Mouse (Mus musculus): Measurements from ENCODE around the gene Dscam. TPM values are rescaled to one million over a fixed set of nuclear protein-coding genes. Genes with fewer than 3 reads are reported as not detected.
A peak's percentile ranks its signal among the peaks of the same experiment; 100 is the strongest.

The Dscam gene
- polyA plus RNA-seq, 1 experiment = under 0.01 TPM

- TF ChIP-seq SRF (IDR thresholded peaks at IDR 0.05; ENCODE audit: control insufficient read depth, insufficient read length, low read depth) = no peak
- no peak for TF ChIP-seq CEBPB (IDR thresholded peaks at IDR 0.05; ENCODE audit: insufficient read depth, poor library complexity, severe bottlenecking)
Measured at GRCm38 (mm10) chr16:96721241-96721640, 449.3 kb downstream of the Dscam start.

DNA sequence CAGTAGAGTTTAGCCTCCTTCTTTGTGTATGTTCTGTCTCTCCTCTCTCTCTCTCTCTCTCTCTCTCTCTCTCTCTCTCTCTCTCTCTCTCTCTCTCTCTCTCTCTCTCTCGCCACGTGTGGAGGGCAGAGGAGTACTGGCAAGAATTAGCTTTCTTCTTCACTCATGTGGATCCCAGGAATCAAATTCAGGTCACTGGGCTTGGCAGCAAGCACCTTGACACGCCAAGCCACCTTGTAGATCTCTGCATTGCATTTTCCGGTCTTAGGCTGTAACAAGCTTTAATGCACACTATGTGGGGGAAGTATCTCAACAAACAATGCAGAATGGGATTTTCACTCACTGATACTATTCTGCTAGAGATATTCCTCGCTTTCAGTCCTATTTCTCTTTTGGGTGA, 449.9 kb downstream of the Dscam start:
- H3ac ChIP-seq (ENCODE audit: control insufficient read depth, insufficient read length) = no peak overlapping the region
- H3K4me2 ChIP-seq (ENCODE audit: low read depth) = no peak overlapping the region
- H3K36me3 ChIP-seq (ENCODE audit: control insufficient read depth, insufficient read depth) = no peaks in the 10 kb centered on the region
- no peak overlapping the region for H3K4me3 ChIP-seq
- TF ChIP-seq MYOD1 (IDR thresholded peaks at IDR 0.05; ENCODE audit: control insufficient read depth in 1 of 3, insufficient read length in 2 of 3, low read depth in 2 of 3) = no peak
- no peak for TF ChIP-seq CEBPB (IDR thresholded peaks at IDR 0.05; ENCODE audit: insufficient read depth, poor library complexity, severe bottlenecking)
- TF ChIP-seq TCF12 (IDR thresholded peaks at IDR 0.05; ENCODE audit: insufficient read depth, poor library complexity, severe bottlenecking) = no peak
- no peak for TF ChIP-seq SRF (IDR thresholded peaks at IDR 0.05; ENCODE audit: control insufficient read depth, insufficient read length, low read depth)
- TF ChIP-seq REST (IDR thresholded peaks at IDR 0.05; ENCODE audit: insufficient read depth, insufficient read length) = no peak
- TF ChIP-seq MYOG (IDR thresholded peaks at IDR 0.05; ENCODE audit: control insufficient read depth in 1 of 3, insufficient read depth in 1 of 3, insufficient read length in 2 of 3, low read depth in 2 of 3) = no peak
- H3K27me3 ChIP-seq (ENCODE audit: control insufficient read depth, insufficient read depth, insufficient read length) = no peaks in the 10 kb centered on the region
- no peaks in the 10 kb centered on the region for H3K79me2 ChIP-seq (ENCODE audit: control insufficient read depth, insufficient read depth)

More at GRCm38 (mm10) chr16:96721241-96721640, 449.3 kb downstream of the Dscam start:
- no peak overlapping the region for H3K4me3 ChIP-seq
- H3ac ChIP-seq (ENCODE audit: control insufficient read depth, insufficient read length) = no peak overlapping the region
- H3K27me3 ChIP-seq (ENCODE audit: control insufficient read depth, insufficient read depth, insufficient read length) = no peaks in the 10 kb centered on the region
- no peaks in the 10 kb centered on the region for H3K36me3 ChIP-seq (ENCODE audit: control insufficient read depth, insufficient read depth)
- no peak overlapping the region for H3K4me2 ChIP-seq (ENCODE audit: low read depth)
- no peaks in the 10 kb centered on the region for H3K79me2 ChIP-seq (ENCODE audit: control insufficient read depth, insufficient read depth)

- Histone ChIP-seq H3K4me2 (ENCODE audit: low read depth) (no peak overlapping the region), H3K36me3 (ENCODE audit: control insufficient read depth, insufficient read depth) (no peaks in the 10 kb centered on the region), H3K27me3 (ENCODE audit: control insufficient read depth, insufficient read depth, insufficient read length) (no peaks in the 10 kb centered on the region), H3K79me2 (ENCODE audit: control insufficient read depth, insufficient read depth) (no peaks in the 10 kb centered on the region), H3K4me3 (no peak overlapping the region), H3ac (ENCODE audit: control insufficient read depth, insufficient read length) (no peak overlapping the region)
- TF ChIP-seq POLR2A (IDR thresholded peaks at IDR 0.05; ENCODE audit: insufficient read length, low read depth) (no peak), CEBPB (IDR thresholded peaks at IDR 0.05; ENCODE audit: insufficient read depth, poor library complexity, severe bottlenecking) (no peak), MYOD1 (IDR thresholded peaks at IDR 0.05; ENCODE audit: control insufficient read depth in 1 of 3, insufficient read length in 2 of 3, low read depth in 2 of 3) (no peak), USF1 (IDR thresholded peaks at IDR 0.05; ENCODE audit: low read depth) (no peak), POLR2AphosphoS2 (IDR thresholded peaks at IDR 0.05; ENCODE audit: insufficient read length, low read depth) (no peak), SRF (IDR thresholded peaks at IDR 0.05; ENCODE audit: control insufficient read depth, insufficient read length, low read depth) (no peak)
Measured at GRCm38 (mm10) chr16:96718221-96718620, 452.3 kb downstream of the Dscam start.

DNA sequence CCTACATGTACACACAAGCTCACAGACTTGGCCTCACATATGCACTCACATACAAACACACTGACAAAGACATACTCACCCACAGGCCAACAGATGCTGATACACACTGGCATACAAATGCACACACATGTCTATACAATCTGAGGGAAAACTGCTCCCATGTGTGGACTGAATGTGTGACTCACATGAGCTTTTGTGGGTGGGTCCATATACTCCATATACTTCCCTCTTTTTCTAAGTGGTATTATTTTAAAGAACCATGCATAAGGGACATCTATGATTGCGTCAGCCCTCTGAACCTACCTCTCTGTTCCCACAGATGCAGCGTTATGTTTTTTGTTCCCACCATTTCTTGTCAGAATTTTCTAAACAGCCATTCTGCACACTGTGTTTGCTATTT, 453.9 kb downstream of the Dscam start:
- H3K4me3 ChIP-seq = no peak overlapping the region
- H3ac ChIP-seq (ENCODE audit: control insufficient read depth, insufficient read length) = no peak overlapping the region
- H3K79me2 ChIP-seq (ENCODE audit: control insufficient read depth, insufficient read depth) = no peaks in the 10 kb centered on the region
- no peaks in the 10 kb centered on the region for H3K27me3 ChIP-seq (ENCODE audit: control insufficient read depth, insufficient read depth, insufficient read length)
- no peak overlapping the region for H3K4me2 ChIP-seq (ENCODE audit: low read depth)
- TF ChIP-seq CEBPB (IDR thresholded peaks at IDR 0.05; ENCODE audit: insufficient read depth, poor library complexity, severe bottlenecking) (no peak), POLR2AphosphoS2 (IDR thresholded peaks at IDR 0.05; ENCODE audit: insufficient read length, low read depth) (no peak), TCF12 (IDR thresholded peaks at IDR 0.05; ENCODE audit: insufficient read depth, poor library complexity, severe bottlenecking) (no peak), MAX (IDR thresholded peaks at IDR 0.05; ENCODE audit: low read depth) (no peak), REST (IDR thresholded peaks at IDR 0.05; ENCODE audit: insufficient read depth, insufficient read length) (no peak), USF1 (IDR thresholded peaks at IDR 0.05; ENCODE audit: low read depth) (no peak), MYOD1 (IDR thresholded peaks at IDR 0.05; ENCODE audit: control insufficient read depth in 1 of 3, insufficient read length in 2 of 3, low read depth in 2 of 3) (no peak), TCF3 (IDR thresholded peaks at IDR 0.05; ENCODE audit: insufficient read length, low read depth) (no peak), E2F4 (IDR thresholded peaks at IDR 0.05; ENCODE audit: insufficient read depth) (no peak), MYOG (IDR thresholded peaks at IDR 0.05; ENCODE audit: control insufficient read depth in 1 of 3, insufficient read depth in 1 of 3, insufficient read length in 2 of 3, low read depth in 2 of 3) (no peak), POLR2A (IDR thresholded peaks at IDR 0.05; ENCODE audit: insufficient read length, low read depth) (no peak), SRF (IDR thresholded peaks at IDR 0.05; ENCODE audit: control insufficient read depth, insufficient read length, low read depth) (no peak)
- no peaks in the 10 kb centered on the region for H3K36me3 ChIP-seq (ENCODE audit: control insufficient read depth, insufficient read depth)

DNA sequence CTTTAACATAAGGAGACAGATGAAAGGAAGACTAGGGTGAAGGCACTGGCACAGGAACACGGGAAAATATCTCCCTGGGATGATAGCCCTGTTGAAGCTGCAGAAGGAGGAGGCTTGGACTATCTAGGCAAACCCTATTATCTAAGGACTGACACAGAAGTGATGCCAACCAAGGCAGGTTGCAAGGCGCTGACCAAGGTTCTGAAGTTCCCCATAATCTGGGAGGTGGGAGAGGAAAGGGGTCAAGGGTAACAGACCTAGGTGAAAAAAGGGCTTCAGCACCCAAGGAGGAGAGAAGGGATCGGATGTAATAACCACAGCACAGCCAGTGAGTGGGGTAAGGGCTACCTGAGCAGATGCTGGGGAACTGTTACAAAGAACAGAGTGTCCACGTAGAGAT, 458.6 kb downstream of the Dscam start:
- Histone ChIP-seq H3ac (ENCODE audit: control insufficient read depth, insufficient read length) (no peak overlapping the region), H3K36me3 (ENCODE audit: control insufficient read depth, insufficient read depth) (no peaks in the 10 kb centered on the region), H3K4me3 (no peak overlapping the region), H3K4me2 (ENCODE audit: low read depth) (no peak overlapping the region), H3K27me3 (ENCODE audit: control insufficient read depth, insufficient read depth, insufficient read length) (no peaks in the 10 kb centered on the region), H3K79me2 (ENCODE audit: control insufficient read depth, insufficient read depth) (no peaks in the 10 kb centered on the region)
- TF ChIP-seq REST (IDR thresholded peaks at IDR 0.05; ENCODE audit: insufficient read depth, insufficient read length) (peak; percentile 47), MYOD1 (IDR thresholded peaks at IDR 0.05; ENCODE audit: control insufficient read depth in 1 of 3, insufficient read length in 2 of 3, low read depth in 2 of 3) (no peak)

DNA sequence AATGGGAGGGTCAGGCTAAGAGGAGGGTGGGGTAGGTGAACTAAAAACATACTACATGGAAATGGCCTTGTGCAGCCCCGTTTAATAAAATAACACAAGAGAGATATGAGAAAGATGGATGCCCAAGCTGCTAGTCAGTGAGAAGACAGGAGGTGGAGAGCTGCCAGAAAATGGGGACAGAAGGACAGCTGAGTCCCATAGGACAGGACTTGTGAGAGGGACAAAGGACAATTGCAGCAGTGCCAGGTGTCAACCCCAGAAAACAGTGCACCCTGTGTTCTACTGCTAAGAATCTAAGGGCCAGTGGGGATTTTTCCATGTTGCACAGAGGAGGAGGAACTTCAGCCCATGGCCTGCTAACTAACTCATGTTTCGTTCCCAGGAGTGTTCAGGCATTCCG, 470.0 kb downstream of the Dscam start:
- Histone ChIP-seq H3K79me2 (ENCODE audit: control insufficient read depth, insufficient read depth) (no peaks in the 10 kb centered on the region), H3K36me3 (ENCODE audit: control insufficient read depth, insufficient read depth) (no peaks in the 10 kb centered on the region), H3K27me3 (ENCODE audit: control insufficient read depth, insufficient read depth, insufficient read length) (no peaks in the 10 kb centered on the region), H3K4me3 (no peak overlapping the region), H3K4me2 (ENCODE audit: low read depth) (no peak overlapping the region), H3ac (ENCODE audit: control insufficient read depth, insufficient read length) (no peak overlapping the region)
- no peak for TF ChIP-seq TCF3 (IDR thresholded peaks at IDR 0.05; ENCODE audit: insufficient read length, low read depth)
- no peak for TF ChIP-seq MYOG (IDR thresholded peaks at IDR 0.05; ENCODE audit: control insufficient read depth in 1 of 3, insufficient read depth in 1 of 3, insufficient read length in 2 of 3, low read depth in 2 of 3)
- TF ChIP-seq REST (IDR thresholded peaks at IDR 0.05; ENCODE audit: insufficient read depth, insufficient read length) = no peak
- no peak for TF ChIP-seq SRF (IDR thresholded peaks at IDR 0.05; ENCODE audit: control insufficient read depth, insufficient read length, low read depth)
- no peak for TF ChIP-seq CEBPB (IDR thresholded peaks at IDR 0.05; ENCODE audit: insufficient read depth, poor library complexity, severe bottlenecking)
- no peak for TF ChIP-seq MYOD1 (IDR thresholded peaks at IDR 0.05; ENCODE audit: control insufficient read depth in 1 of 3, insufficient read length in 2 of 3, low read depth in 2 of 3)
- TF ChIP-seq TCF12 (IDR thresholded peaks at IDR 0.05; ENCODE audit: insufficient read depth, poor library complexity, severe bottlenecking) = no peak

Measured in myocyte (in vitro differentiated cells).